ENCODE assay signal across 12 mouse cellular contexts in the genomic region with DNA sequence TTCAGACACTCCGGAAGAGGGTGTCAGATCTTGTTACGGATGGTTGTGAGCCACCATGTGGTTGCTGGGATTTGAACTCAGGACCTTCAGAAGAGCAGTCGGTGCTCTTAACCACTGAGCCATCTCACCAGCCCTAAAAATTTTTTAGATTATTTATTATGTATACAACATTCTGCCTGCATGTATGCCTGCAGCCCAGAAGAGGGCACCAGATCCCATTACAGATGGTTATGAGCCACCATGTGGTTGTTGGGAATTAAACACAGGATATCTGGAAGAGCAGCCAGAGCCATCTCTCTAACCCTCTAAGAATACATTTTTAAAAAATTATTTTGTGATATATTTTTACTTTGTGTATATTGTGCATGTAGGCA. TPM values are rescaled to one million over a fixed set of nuclear protein-coding genes. Genes with fewer than 3 reads are reported as not detected.
DNase-seq lines count a peak whose midpoint lies in the region; ATAC-seq and TF ChIP-seq lines count a peak whose summit lies in the region.
"Not testable (repeated sequence)": the region's sequence is repeated elsewhere in the genome, so short reads cannot be mapped to it uniquely, and the experiment has no call there.
"Had no signal": no experiment of that assay in that cellular context is flagged by ENCODE, and none has a peak within 500 bp of the region (broad histone marks: within the 10 kb centered on the region; RNA-seq: fewer than 3 reads in every experiment).

No protein-coding gene starts in this region.

- not testable (repeated sequence) for H3K9me3 ChIP-seq in forebrain, embryonic 14.5 days (replicated peaks; ENCODE audit: control insufficient read depth, low read length); hindbrain, postnatal 0 days (ENCODE audit: low read length)

- H3K4me1 ChIP-seq in forebrain, embryonic 14.5 days (ENCODE audit: control insufficient read depth, insufficient read depth, low read length); hindbrain, postnatal 0 days (ENCODE audit: insufficient read depth, low read length); lung, adult 2 months (ENCODE audit: control insufficient read depth, insufficient read depth, low read length): not testable (repeated sequence)

- WGBS in forebrain, embryonic 14.5 days: 58% methylated on average over 3 of the region's 3 CpGs
- WGBS in hindbrain, postnatal 0 days: 61% methylated on average over 2 of the region's 3 CpGs
- WGBS in lung, adult 2 months: 14% methylated on average over 3 of the region's 3 CpGs

- POLR2A ChIA-PET in Patski (lab: Charles Lee): not testable (repeated sequence)

- not testable (repeated sequence) for H3K9ac ChIP-seq in forebrain, embryonic 14.5 days (ENCODE audit: low read length); hindbrain, postnatal 0 days (replicated peaks; ENCODE audit: low read length)

- not testable (repeated sequence) for H3K36me3 ChIP-seq in forebrain, embryonic 14.5 days (ENCODE audit: control insufficient read depth, insufficient read depth, low read length); hindbrain, postnatal 0 days (ENCODE audit: insufficient read depth, low read length)

- TF ChIP-seq CTCF in Patski (IDR thresholded peaks at IDR 0.05): peak; percentile 78
- TF ChIP-seq CTCF in hindbrain, postnatal 0 days (IDR thresholded peaks at IDR 0.05; ENCODE audit: low read depth): peak; percentile 77
- TF ChIP-seq CTCF in layer of hippocampus, adult 2 months (conservative IDR thresholded peaks at IDR 0.05): peak; percentile 79
- TF ChIP-seq CTCF in lung, adult 2 months (IDR thresholded peaks at IDR 0.05; ENCODE audit: insufficient read depth, low read length): peak; percentile 40

- in situ Hi-C loops in Patski (cut with MboI; ENCODE audit: low pct_unique_long_range_greater_than_20kb): loop anchor here (5.0 kb wide), 1 partner anchor 49 kb away; no protein-coding TSS in a partner anchor

- CTCF ChIA-PET in Patski (lab: Charles Lee): interaction anchor here (0.9 to 2.5 kb wide), 3 partner anchors 46 to 106 kb away, joined by 3 to 12 read pairs (median 4); no protein-coding TSS in a partner anchor

- not testable (repeated sequence) for H3K4me3 ChIP-seq in forebrain, embryonic 14.5 days (ENCODE audit: low read depth, low read length); hindbrain, postnatal 0 days (ENCODE audit: low read length); layer of hippocampus, adult 2 months; lung, adult 2 months (replicated peaks; ENCODE audit: extremely low read depth, low read depth, low read length)

- not testable (repeated sequence) for H3K27me3 ChIP-seq in Patski; forebrain, embryonic 14.5 days (replicated peaks; ENCODE audit: control insufficient read depth, insufficient read depth, low read length); hindbrain, postnatal 0 days (ENCODE audit: insufficient read depth, low read length)

- peak; percentile 72 for DNase-seq in 3T3-L1 (ENCODE audit: low read depth, low spot score)
- not testable (repeated sequence) for DNase-seq in Patski (ENCODE audit: low read depth, low spot score); lung, adult 2 months
- DNase-seq in cerebellum, adult 18-20 months: peak; percentile 46 to 52
- peak; percentile 64 for DNase-seq in forebrain, embryonic 14.5 days (ENCODE audit: low spot score)
- DNase-seq in hindbrain, postnatal 0 days (ENCODE audit: low spot score): peak; percentile 66
- DNase-seq in layer of hippocampus, adult 2 months (ENCODE audit: low spot score in 2 of 2): peak in 1 of 2 experiments; percentile 46
- DNase-seq in right cerebral cortex, adult 18-20 months: peak; percentile 16

- TF ChIP-seq POLR2A in lung, adult 2 months (IDR thresholded peaks at IDR 0.05; ENCODE audit: borderline replicate concordance, extremely low read depth, low read depth, low read length): not testable (repeated sequence)

- H3K27ac ChIP-seq in forebrain, embryonic 14.5 days (ENCODE audit: low read depth, low read length); hindbrain, postnatal 0 days; layer of hippocampus, adult 2 months: not testable (repeated sequence)

- not testable (repeated sequence) for H3K4me2 ChIP-seq in forebrain, embryonic 14.5 days (ENCODE audit: low read length); hindbrain, postnatal 0 days (ENCODE audit: low read depth, low read length)

- ATAC-seq in Patski; forebrain, embryonic 14.5 days; hindbrain, postnatal 0 days: not testable (repeated sequence)

RNA-seq across cellular contexts. Expression of a gene that starts 5.9 kb away (rescaled TPM):
- polyA plus RNA-seq in Patski (2021): 21.1 TPM
- polyA plus RNA-seq in forebrain, embryonic 14.5 days (2014; fragmentation: Nextera tagmentation; extraction: Ambion mirVana): 61.3 and 66.1 TPM in 2 replicates
- 35.1 and 36.3 TPM in 2 replicates for total RNA-seq in hindbrain, postnatal 0 days (2014; rRNA removed)
- polyA plus RNA-seq in hindbrain, postnatal 0 days (2015; fragmentation: Nextera tagmentation; extraction: Ambion mirVana): 47.0 and 49.9 TPM in 2 replicates
- 10 to 100 TPM; 27.8 to 28.4 TPM for total RNA-seq in layer of hippocampus, adult 2 months (2021)
- polyA plus RNA-seq in lung, adult 2 months (2012; rRNA removed): 36.4 and 43.4 TPM in 2 replicates

RNA-seq across cellular contexts. Expression of a gene that starts 12.6 kb away (rescaled TPM):
- 138 TPM for polyA plus RNA-seq in Patski (2021)
- polyA plus RNA-seq in forebrain, embryonic 14.5 days (2014; fragmentation: Nextera tagmentation; extraction: Ambion mirVana): 7.0 and 8.5 TPM in 2 replicates
- 5.9 and 6.7 TPM in 2 replicates for total RNA-seq in hindbrain, postnatal 0 days (2014; rRNA removed)
- polyA plus RNA-seq in hindbrain, postnatal 0 days (2015; fragmentation: Nextera tagmentation; extraction: Ambion mirVana): 19.1 and 19.5 TPM in 2 replicates
- 10 to 100 TPM; 10.3 to 12.2 TPM for total RNA-seq in layer of hippocampus, adult 2 months (2021)
- 48.1 and 102 TPM in 2 replicates for polyA plus RNA-seq in lung, adult 2 months (2012; rRNA removed)

RNA-seq across cellular contexts. Expression of a gene that starts 33.0 kb away (rescaled TPM):
- 0.62 TPM for polyA plus RNA-seq in Patski (2021)
- 3.3 and 5.7 TPM in 2 replicates for polyA plus RNA-seq in forebrain, embryonic 14.5 days (2014; fragmentation: Nextera tagmentation; extraction: Ambion mirVana)
- 22.1 and 34.8 TPM in 2 replicates for total RNA-seq in hindbrain, postnatal 0 days (2014; rRNA removed)
- polyA plus RNA-seq in hindbrain, postnatal 0 days (2015; fragmentation: Nextera tagmentation; extraction: Ambion mirVana): 19.4 and 22.4 TPM in 2 replicates
- total RNA-seq in layer of hippocampus, adult 2 months (2021): 1 to 10 TPM; 9.1 to 9.4 TPM
- polyA plus RNA-seq in lung, adult 2 months (2012; rRNA removed): 55.6 and 69.2 TPM in 2 replicates

RNA-seq across cellular contexts. Expression of a gene that starts 48.5 kb away (rescaled TPM):
- 0.68 TPM for polyA plus RNA-seq in Patski (2021)
- not detected in 2 replicates for polyA plus RNA-seq in forebrain, embryonic 14.5 days (2014; fragmentation: Nextera tagmentation; extraction: Ambion mirVana)
- 0.94 TPM in 1 of 2 replicates, not detected in the other for total RNA-seq in hindbrain, postnatal 0 days (2014; rRNA removed)
- not detected in 2 replicates for polyA plus RNA-seq in hindbrain, postnatal 0 days (2015; fragmentation: Nextera tagmentation; extraction: Ambion mirVana)
- not detected for total RNA-seq in layer of hippocampus, adult 2 months (2021)
- polyA plus RNA-seq in lung, adult 2 months (2012; rRNA removed): 0.43 and 0.79 TPM in 2 replicates
- polyA plus RNA-seq: forebrain, embryonic 12.5 days; limb, embryonic 10.5 days; midbrain, embryonic 16.5 days; stomach, embryonic 14.5 days had no signal

RNA-seq across cellular contexts. Expression of a gene that starts 52.0 kb away (rescaled TPM):
- polyA plus RNA-seq in Patski (2021): 102 TPM
- polyA plus RNA-seq in forebrain, embryonic 14.5 days (2014; fragmentation: Nextera tagmentation; extraction: Ambion mirVana): 147 and 164 TPM in 2 replicates
- total RNA-seq in hindbrain, postnatal 0 days (2014; rRNA removed): 67.1 and 122 TPM in 2 replicates
- polyA plus RNA-seq in hindbrain, postnatal 0 days (2015; fragmentation: Nextera tagmentation; extraction: Ambion mirVana): 164 and 172 TPM in 2 replicates
- 100 to 1,000 TPM; 103 to 112 TPM for total RNA-seq in layer of hippocampus, adult 2 months (2021)
- polyA plus RNA-seq in lung, adult 2 months (2012; rRNA removed): 38.2 and 39.6 TPM in 2 replicates
